Mouse (Mus musculus) heart, adult 2 months (tissue): ENCODE measurements around the gene Btbd11.

Source experiments
- EP300 ChIP-seq: fragments of 200-500 bp; IDR thresholded peaks from 2 replicates; pipeline ENCODE4 v1.6.1; 2011; ENCODE audit warnings: low read depth, low read length, control low read depth; ENCODE audit not compliant: insufficient read depth
- POLR2A ChIP-seq: fragments of 200-500 bp; IDR thresholded peaks from 2 replicates; pipeline ENCODE4 v1.6.1; 2011; ENCODE audit warnings: mild to moderate bottlenecking, low read depth, low read length, control low read depth; ENCODE audit not compliant: insufficient read depth

GRCm38 (mm10) chr10:85541481-85541880 lies 154.9 kb downstream of the Btbd11 start:
- TF ChIP-seq EP300 (no peak), POLR2A (no peak)
